Mouse (Mus musculus) ES-E14 (cell line): ENCODE data around the gene Add3.

ENCODE experiments used
- HCFC1 ChIP-seq: IDR thresholded peaks from 2 replicates; pipeline ENCODE4 v1.6.1; 2012; ENCODE audit warnings: low read length, inconsistent platforms, borderline replicate concordance; ENCODE audit not compliant: insufficient read depth
- MAFK ChIP-seq: IDR thresholded peaks from 2 replicates; pipeline ENCODE4 v1.6.1; 2014; ENCODE audit warnings: mild to moderate bottlenecking, low read depth, low read length, inconsistent platforms; ENCODE audit not compliant: insufficient read depth
- ZC3H11A ChIP-seq: IDR thresholded peaks from 2 replicates; pipeline ENCODE4 v1.6.1; 2012; ENCODE audit warnings: low read depth, mild to moderate bottlenecking, inconsistent platforms, low read length, borderline replicate concordance
- ZNF384 ChIP-seq: IDR thresholded peaks from 2 replicates; pipeline ENCODE4 v1.6.1; 2012; ENCODE audit warnings: low read depth, low read length, inconsistent platforms

GRCm38 (mm10) chr19:53154156-53154555, 13.9 kb downstream of the Add3 start:
- TF ChIP-seq ZNF384: no peak
- TF ChIP-seq MAFK: no peak
- no peak for TF ChIP-seq HCFC1
- TF ChIP-seq ZC3H11A: no peak
